Mouse (Mus musculus) T-helper 1 cell (primary cell): ENCODE results near the gene Dock4.
"Not testable (repeated sequence)": the region's sequence is repeated elsewhere in the genome, so short reads cannot be mapped to it uniquely, and the experiment has no call there.

ENCODE experiments used
- in situ Hi-C: fragments of 300-600 bp; cut with MboI, MseI; formaldehyde crosslinking; loops from one replicate; pipeline ENCODE4 v1.15.1; 2025; ENCODE audit warnings: high pct_unique_total_duplicates

Gene Dock4

DNA sequence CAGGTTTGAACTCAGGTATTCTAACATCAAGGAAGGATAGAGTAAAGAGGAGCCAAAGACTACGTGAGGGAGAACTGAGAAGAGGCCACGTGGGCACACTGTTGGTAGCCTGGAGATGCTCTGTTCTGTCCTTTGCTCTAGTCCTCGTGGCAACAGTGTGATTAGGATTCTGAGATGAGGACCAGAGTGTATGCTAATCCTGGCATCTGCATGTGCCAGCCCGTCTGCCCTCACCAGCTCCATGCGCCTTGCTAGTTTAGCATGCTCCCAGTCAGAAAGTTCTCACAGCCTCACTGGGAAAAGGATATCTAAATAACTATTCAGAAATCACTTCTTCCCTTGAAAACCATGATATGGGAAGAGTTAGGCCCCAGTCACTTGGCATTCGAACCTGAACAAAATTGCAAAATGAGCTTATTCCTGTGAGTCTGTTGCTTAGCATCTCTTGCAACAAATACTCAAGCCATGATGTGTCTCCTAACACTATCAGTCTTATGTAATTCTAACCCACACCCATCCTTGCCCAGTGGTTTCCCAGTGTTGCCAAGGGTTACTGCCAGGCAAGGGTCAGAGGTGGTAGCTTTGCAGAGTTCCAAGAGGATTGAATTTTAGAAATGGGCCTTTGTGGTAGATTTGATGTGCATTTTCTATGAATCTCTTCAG is 372.4 kb downstream of the Dock4 start:
- in situ Hi-C loops: no loop called here

DNA sequence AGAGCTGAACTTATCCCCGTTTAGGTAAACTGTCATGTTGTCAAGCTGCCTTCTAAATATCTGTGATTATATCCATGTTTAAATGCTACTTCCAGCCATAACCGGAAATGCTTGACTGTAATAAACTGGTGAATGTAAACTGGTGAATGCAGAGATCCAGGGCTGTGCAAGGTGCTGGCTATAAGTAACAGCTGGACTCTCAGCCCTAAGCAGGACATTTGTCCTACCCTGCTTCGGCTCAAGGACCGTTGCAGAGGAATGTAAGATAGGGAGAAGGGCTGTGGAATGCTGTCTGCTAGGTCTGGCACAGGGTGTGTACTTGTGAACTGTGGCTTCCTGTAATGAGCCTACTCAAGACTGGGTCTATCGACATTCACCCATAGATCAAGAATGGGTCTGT is 377.9 kb downstream of the Dock4 start:
- in situ Hi-C loops: loop anchor here (10.0 kb wide), 1 partner anchor 569 kb away; no protein-coding TSS in a partner anchor

DNA sequence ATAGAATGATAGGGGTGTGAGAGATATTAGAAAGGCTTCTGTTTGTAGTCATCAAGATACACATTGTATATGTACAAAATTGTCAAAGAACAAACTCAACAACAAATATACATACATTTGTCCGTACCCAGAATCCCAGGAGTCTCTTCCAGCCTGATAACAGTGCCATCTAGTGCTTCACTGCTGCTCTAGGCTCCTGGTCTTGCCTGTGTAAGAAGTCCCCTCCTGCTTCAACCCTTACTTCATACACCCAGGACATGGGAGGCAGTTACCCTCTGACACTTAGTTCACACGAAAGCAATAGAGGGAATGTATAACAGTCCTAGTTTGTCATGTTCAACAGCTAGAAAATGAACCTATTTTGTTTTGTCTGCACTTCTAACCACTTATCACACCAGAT is 378.5 kb downstream of the Dock4 start:
- in situ Hi-C loops: loop anchor here (10.0 kb wide), 1 partner anchor 569 kb away; no protein-coding TSS in a partner anchor

DNA sequence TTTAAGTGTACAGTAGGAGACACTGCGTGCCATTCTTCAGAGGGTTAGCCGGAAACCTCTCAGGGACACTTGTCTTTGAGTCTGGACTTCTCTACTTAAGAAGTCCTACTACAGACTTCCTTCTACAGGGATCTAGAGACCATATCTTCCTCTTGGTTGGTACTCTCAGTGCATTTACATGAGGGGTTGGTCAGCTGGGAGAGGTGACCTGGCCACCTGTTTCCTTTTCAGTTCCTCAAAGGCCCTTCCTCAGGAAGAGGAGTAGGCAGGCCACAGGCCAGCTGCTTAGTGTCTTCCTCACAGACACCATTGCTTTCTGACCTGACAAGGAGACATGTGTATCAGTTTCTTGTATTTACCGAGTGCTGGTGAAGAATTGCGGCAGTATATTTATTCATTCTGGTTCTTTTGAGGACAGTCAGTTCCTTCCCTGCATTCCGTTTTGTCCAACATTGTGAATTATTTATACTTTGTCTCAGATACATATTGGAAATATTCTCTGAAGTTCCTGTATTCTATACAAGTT is 380.2 kb downstream of the Dock4 start:
- in situ Hi-C loops: loop anchor here (10.0 kb wide), 1 partner anchor 571 kb away; no protein-coding TSS in a partner anchor

DNA sequence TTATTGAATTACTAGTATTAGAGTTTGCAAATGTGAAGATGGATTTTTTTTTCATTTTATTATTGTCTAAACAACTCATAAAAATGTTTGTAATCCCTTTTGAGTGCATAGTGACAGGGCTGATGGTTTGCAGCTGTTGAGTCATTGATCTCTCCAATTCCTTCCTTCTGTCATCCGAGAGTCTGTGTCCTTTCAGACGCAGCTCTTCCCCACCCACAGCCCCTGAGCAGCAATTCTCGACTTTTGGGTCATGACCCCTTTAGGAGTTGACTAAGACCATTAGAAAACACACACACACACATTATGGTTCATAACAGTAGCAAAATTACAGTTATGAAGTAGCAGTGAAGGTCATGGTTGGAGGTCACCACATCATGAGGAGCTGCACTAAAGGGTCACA is 380.7 kb downstream of the Dock4 start:
- in situ Hi-C loops: loop anchor here (10.0 kb wide), 1 partner anchor 572 kb away; no protein-coding TSS in a partner anchor

DNA sequence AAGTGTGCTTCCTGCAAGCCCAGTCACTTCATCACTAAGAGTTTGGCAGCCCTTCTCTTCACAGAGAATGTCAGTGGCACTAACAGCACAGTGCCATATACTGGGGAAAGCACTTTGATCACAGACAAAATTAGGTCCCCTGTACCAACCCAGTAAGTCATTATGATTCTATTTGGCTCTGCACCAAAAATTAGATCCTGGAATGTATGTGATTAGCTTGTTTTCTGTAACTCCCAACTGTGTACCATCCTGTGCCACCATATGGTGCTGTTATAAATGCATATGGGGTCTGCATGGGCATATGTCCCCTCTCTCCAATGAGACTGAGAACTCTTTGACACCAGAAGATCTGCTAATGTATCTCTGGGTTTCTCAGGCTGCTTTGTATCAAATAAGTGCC is 382.3 kb downstream of the Dock4 start:
- in situ Hi-C loops: loop anchor here (10.0 kb wide), 1 partner anchor 573 kb away; no protein-coding TSS in a partner anchor

DNA sequence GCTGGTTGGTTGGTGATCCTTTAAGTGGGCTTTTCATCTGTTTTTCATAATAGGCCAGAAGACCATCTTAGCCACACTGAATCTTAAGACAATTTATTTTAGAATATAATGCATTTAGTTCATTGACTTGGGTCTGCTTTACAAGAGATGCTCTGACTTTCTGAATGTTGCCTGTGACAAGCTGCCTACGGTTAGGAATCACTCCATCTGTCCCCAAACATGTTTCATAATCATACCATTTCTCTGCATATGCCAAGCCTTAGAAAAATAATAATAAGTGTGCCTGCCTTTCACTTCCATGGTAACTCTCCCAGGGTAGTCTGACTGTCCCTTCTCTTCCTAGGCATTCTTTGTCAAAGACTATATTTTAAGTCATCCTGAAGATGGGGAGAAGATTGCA is 383.5 kb downstream of the Dock4 start:
- in situ Hi-C loops: loop anchor here (10.0 kb wide), 1 partner anchor 574 kb away; no protein-coding TSS in a partner anchor

DNA sequence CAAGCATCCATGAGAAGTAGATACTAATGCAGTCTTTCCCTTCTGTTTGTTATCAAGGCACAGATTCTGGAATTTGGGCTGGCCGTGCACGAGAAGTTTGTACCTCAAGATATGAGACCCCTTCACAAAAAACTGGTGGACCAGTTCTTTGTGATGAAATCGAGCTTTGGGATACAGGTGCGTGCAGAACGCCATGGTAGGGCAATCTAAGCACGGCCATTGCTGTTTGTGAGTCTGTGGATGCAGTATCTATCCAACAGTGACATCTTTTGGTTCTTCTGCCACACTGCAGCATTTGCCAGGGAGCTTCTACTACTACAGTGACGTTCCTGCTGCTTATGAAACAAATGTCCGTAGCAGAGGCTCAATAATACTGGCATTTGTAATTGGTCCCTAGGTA is 386.4 kb downstream of the Dock4 start:
- in situ Hi-C loops: loop anchor here (10.0 kb wide), 3 partner anchors 263 to 1387 kb away; no protein-coding TSS in a partner anchor

DNA sequence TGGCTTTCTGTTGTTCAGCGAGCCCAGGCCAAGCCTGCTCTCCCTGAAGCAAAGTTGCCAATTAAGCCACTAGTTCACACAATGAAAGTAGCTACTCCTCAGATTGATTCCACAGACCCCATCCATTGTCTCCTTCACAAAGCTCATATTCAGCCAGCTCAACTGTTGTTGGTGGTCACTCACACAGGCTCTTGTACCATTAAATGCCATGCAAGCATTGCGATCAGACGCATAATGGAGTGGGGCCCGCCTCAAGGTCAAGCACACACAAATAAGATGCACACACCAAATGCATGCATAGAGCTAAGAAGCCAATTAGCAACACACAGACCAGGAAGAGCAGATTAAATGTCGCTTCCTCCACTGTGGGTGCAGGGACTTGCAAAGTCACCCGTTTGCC is 391.2 kb downstream of the Dock4 start:
- in situ Hi-C loops: loop anchor here (10.0 kb wide), 3 partner anchors 258 to 1392 kb away; no protein-coding TSS in a partner anchor

DNA sequence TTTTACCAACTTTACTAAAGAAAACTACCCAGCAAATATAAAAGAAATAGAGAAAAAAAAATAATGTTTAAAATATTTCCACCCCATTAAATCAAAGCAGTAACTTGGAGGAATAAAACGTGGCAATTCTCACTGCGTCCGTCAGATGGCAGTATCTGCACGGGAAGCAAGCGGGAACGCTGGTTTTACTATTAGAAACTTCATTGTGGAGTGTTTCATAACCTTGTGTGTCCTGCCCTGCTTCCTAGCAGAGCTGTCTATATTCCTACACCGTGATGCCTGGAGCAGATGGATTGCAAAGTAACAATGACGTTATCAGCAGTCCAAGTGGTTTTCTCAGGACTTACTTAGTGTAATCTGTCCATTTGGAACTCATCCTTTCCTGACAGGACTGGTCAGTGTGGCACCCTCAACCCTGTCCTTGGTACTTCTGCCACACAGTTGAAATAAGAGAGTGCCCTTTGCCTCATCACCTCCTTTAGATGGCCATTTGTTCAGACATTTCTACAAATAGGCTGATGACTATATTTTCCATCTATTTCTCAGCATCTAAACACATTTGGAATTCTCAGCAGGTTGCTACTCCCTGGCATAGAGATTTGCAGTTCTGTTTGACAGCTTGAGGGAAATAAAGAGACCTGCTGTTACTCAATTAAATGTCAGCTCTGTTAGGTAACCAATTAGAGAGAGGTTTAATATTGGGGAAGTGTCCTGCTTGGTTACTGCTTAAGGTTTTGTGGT is 392.0 kb downstream of the Dock4 start:
- in situ Hi-C loops: loop anchor here (10.0 kb wide), 3 partner anchors 257 to 1393 kb away; no protein-coding TSS in a partner anchor

DNA sequence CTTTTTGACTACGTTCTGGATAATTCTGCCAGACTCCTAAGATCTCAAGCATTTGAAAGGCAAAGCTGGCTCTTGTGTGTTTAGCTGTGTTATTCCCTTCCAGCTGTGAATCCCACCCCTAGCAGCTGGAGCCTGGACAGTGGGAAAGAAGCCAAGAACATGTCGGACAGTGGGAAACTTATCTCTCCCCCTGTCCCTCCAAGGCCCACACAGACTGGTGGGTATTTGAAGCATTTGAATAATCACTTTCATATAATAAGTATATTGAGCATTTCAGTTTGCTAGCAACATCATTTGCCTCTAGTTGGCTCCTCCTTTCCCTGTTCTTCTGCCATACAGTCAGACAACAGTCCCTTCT is 392.6 kb downstream of the Dock4 start:
- in situ Hi-C loops: loop anchor here (10.0 kb wide), 3 partner anchors 256 to 1394 kb away; no protein-coding TSS in a partner anchor

DNA sequence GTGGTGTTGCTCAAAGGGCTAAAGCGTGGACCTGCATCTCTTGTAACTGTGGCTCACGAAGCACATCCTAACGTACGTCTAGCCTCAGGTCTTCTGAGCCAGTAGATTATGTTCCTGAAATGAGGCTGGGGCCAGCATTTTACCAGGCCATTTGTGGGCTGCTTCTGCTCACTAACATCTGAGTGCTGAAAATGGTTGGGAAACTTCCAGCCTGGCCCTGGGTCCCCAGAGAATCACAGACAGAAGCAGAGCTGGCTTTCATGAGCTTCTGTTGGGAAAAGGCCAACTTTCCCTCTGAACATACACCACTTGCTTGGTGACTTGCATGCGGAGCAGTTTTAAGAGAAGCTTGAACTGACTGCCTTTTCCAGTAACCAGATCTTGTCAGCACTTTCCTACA is 393.2 kb downstream of the Dock4 start:
- in situ Hi-C loops: loop anchor here (10.0 kb wide), 3 partner anchors 256 to 1394 kb away; no protein-coding TSS in a partner anchor

DNA sequence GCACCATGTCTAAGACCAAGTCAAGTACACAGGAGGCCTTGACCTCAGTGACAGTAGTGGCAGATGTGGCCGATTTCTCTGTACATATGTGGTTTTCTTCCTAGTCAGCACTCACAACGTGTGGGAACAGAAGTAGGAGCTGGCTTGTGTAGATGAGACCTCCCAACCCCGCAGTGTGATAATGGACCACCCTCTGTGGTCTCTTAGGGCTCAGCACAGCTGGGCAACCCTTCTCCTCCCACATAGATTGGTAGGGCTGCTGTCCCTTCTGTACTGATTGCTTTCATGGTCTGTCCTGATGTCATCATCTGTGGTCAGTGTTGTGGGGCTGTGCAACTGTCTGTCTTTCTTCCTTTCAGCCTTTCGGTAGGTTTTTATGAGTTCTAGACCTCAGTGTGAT is 394.1 kb downstream of the Dock4 start:
- in situ Hi-C loops: loop anchor here (5.0 to 10.0 kb wide), 4 partner anchors 255 to 1395 kb away; no protein-coding TSS in a partner anchor

DNA sequence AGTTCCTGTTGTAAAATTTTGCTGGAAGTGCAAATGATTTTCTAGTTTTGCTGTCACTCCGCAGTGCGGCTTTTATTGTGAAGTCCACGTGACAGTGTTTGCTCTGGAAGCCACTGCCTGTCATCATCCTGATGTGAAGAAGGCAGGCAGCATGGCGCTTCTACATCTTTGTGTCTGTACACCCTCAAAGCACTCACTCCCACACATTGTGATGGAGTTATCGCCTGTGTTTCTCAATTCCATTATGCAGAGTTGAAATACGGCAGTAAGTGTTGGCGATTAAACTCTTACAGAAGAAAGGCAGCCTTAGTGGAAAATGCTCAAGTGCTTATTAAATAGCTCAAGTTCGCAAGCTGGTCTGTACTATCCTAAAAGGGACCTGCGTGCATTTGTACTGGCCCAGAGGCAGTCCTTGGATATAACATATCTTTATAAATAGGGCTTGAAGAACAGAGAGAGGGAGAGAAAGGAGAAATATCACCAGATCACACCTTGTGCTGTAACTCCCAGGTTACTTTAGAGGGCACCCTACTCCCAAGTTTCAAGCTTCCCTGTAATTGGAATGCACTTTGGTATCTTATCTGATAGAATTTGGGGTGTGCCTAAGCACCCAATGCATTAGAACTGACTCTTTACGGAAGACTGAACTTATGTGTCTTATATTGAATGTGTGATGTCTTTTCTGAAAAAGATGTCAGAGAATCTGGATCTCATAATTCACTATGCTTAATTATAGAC is 396.7 kb downstream of the Dock4 start:
- in situ Hi-C loops: loop anchor here (5.0 kb wide), 1 partner anchor 635 kb away; no protein-coding TSS in a partner anchor

DNA sequence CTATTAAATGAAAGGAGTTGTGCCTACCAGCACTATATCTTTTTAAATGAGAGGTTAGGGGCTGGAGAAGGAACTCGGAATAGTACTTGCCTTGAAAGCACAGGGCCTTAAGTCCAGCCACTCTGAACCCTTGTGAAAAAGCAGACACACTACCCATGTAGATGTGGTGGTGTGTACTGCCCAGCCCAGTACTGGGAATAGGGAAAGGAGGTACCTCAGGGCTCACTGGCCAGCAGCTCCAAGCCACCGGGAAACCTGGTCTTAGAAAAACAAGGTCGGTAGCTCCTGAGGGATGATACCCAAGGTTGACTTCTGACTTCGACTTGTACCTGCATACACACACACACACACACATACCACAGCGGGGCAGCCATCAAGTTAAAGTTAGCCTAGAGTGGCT is 397.2 kb downstream of the Dock4 start:
- in situ Hi-C loops: loop anchor here (5.0 kb wide), 1 partner anchor 634 kb away; no protein-coding TSS in a partner anchor

DNA sequence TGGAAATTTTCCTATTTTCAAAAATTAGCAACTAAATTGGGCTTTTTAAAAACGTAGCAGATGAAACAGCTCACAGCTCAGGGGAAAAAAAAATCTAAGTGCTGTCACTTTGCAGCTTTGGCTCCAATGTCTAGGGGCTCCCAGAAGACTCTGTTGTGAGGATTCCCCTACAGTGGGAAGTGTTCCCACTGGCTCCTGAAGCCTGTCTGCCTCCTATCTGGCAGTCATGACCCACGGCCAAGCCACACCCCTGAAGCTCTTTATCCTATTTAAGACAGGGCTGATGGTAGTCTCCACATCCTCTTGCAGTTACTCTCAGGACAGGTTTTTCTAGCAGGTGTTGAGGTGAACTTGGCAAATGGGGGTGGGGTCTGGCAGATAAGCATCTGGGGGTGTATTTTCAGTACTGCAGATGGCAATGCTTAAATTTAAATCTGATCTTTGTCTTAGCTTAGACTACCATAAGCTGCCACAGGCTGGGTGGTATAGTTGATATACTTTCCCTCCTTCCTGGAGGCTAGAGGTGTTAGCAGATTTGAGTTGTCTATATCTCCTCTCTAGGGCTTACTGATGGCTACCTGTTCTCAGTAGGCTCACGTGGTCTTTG is 397.8 kb downstream of the Dock4 start:
- in situ Hi-C loops: loop anchor here (5.0 kb wide), 1 partner anchor 634 kb away; no protein-coding TSS in a partner anchor

DNA sequence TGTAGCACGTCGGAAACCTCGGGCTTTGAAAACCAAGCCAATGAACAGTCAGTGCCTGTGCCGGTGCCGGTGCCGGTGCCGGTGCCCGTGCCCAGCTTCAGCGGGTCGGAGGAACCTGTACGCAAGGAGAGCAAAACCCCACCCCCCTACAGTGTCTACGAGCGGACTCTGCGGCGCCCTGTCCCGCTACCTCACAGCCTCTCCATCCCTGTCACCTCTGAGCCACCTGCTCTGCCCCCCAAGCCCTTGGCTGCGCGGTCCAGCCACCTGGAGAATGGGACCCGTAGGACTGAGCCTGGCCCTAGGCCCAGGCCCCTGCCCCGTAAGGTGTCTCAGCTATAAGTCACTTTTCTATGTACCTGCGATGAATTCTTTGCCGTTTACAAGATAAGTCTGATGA is 398.6 kb downstream of the Dock4 start:
- in situ Hi-C loops: loop anchor here (5.0 kb wide), 1 partner anchor 633 kb away; no protein-coding TSS in a partner anchor

DNA sequence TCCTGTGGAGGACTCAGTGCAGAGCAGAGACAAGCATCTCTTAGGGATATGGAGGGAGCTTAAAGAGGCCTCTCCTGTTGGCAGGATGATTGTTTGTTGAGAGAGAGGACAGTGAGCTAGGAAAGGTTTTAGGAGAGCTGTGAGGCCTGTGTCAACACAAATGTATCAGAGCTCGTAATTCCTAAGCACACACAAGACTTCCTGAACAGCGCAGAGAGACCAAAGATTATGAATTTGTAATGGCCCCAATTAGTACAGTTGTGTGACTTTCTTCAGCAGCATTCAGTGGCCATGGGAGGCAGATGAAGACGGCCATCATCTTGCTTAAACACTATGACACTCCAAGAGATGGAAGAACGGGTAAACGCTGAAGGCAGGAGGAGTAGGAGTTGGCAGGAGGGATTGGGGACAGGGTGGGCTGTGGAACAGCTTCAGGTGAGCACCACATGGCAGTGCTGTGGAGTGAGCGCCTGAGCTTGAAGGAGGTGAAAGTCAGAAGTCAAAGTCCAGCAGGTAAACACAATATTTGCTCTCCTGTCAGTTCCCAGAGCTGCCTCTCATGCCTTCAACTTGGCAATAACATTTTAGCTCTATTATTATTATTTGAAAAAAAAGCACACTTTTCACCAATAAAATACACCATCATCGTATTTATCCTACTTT is 409.1 kb downstream of the Dock4 start:
- in situ Hi-C loops: no loop called here

DNA sequence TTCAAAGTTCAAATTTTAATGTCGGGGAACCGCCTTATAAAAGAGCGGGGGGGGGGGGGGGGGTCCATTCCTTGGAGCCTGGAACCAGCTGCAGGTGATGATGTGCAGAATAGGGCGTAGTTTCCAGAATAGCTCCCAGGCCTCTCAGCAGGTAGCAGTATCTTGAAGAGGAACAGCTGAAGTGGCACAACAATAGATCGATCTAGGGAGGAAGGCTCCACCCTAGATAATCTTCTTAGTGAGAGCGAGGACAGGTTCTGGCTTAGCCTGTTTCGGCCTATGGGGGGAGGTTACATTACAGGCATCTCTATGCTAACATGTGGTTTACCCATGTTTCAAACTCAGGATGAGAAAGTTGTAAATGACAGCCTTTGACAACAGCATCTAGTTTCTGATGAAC is 411.7 kb downstream of the Dock4 start:
- in situ Hi-C loops: no loop called here

DNA sequence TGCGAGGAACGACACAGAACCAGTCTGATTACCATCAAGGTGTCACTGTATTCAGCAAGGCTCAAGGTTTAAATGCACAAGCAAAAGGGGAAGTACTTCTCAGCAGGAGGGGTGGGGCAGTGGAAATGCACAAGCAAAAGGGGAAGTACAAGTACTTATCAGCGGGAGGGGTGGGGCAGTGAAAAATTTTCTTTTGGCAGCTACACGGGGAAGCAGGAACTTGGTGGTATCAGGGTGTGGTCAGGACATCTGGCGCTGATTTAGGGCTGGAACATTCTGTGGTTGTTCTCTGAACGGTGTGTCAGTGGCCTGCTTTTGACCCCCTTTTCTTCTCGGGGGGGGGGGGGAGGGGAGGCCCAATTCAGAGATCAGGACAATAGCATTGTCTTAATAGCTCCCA is 413.0 kb downstream of the Dock4 start:
- in situ Hi-C loops: not testable (repeated sequence)
